ENCODE assay signal across 22 mouse cellular contexts in the genomic region with DNA sequence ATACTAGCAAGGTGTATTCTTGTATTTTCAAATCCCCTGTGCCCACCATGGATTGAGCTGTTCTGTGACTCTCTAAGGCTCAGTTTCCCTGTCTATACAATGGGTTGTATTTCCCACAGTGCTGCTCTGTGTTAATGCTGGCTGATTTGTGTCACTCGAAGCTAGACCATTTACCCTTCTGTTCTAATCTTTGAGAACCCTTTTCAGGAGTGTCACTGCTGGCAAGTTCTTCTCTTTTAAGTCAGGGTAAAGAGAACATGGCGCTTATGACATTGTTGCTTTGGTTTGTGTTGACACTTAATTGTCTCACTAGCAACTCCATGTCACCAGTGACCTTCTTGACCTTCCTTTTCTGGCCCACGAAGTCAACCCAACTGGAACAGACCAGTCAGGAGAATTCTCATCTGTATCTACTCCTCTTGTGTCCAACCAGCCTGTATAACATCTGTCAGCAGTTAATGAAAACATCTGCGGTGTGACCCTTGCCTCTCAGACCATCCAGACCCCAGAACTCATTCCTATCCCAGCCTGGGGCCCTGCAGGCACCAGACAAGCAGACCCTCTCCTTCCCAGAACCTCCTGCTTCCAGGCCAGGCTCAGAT. TPM values are rescaled to one million over a fixed set of nuclear protein-coding genes. Genes with fewer than 3 reads are reported as not detected.
DNase-seq lines count a peak whose midpoint lies in the region; ATAC-seq and TF ChIP-seq lines count a peak whose summit lies in the region.
"Had no signal": no experiment of that assay in that cellular context is flagged by ENCODE, and none has a peak within 500 bp of the region (broad histone marks: within the 10 kb centered on the region; RNA-seq: fewer than 3 reads in every experiment).

No protein-coding gene starts in this region.

- TF ChIP-seq CTCF in lung, postnatal 0 days (IDR thresholded peaks at IDR 0.05) = no peak

- no peaks in the 10 kb centered on the region for H3K9me3 ChIP-seq in heart, embryonic 11.5 days (replicated peaks; ENCODE audit: control insufficient read depth, low read length)
- no peaks in the 10 kb centered on the region for H3K9me3 ChIP-seq in neural tube, embryonic 11.5 days (ENCODE audit: control insufficient read depth, low read length)
- no peaks in the 10 kb centered on the region for H3K9me3 ChIP-seq in lung, postnatal 0 days (ENCODE audit: low read length)
- H3K9me3 ChIP-seq in forebrain, embryonic 15.5 days = no peaks in the 10 kb centered on the region
- H3K9me3 ChIP-seq: embryonic facial prominence, embryonic 13.5 days; heart, embryonic 15.5 days; neural tube, embryonic 12.5 days had no signal

- no peaks in the 10 kb centered on the region for H3K27me3 ChIP-seq in heart, embryonic 11.5 days (ENCODE audit: control insufficient read depth, insufficient read depth, low read length)
- H3K27me3 ChIP-seq in neural tube, embryonic 11.5 days (ENCODE audit: control insufficient read depth, insufficient read depth, low read length) = no peaks in the 10 kb centered on the region
- no peaks in the 10 kb centered on the region for H3K27me3 ChIP-seq in lung, postnatal 0 days (replicated peaks; ENCODE audit: insufficient read depth, low read length)
- H3K27me3 ChIP-seq in forebrain, embryonic 15.5 days = no peaks in the 10 kb centered on the region
- H3K27me3 ChIP-seq: embryonic facial prominence, embryonic 13.5 days; heart, embryonic 15.5 days; neural tube, embryonic 12.5 days had no signal

- no peak overlapping the region for H3K9ac ChIP-seq in heart, embryonic 11.5 days (ENCODE audit: low read depth, low read length)
- no peak overlapping the region for H3K9ac ChIP-seq in neural tube, embryonic 11.5 days (ENCODE audit: low read length)
- H3K9ac ChIP-seq in lung, postnatal 0 days (replicated peaks; ENCODE audit: low read depth) = no peak overlapping the region
- no peak overlapping the region for H3K9ac ChIP-seq in forebrain, embryonic 15.5 days (replicated peaks)
- H3K9ac ChIP-seq: embryonic facial prominence, embryonic 13.5 days; heart, embryonic 15.5 days; hindbrain, embryonic 14.5 days; neural tube, embryonic 12.5 days had no signal

- DNase-seq in heart, adult 8-10 months (ENCODE audit: low spot score) = no peak
- peak; percentile 16 for DNase-seq in neural tube, embryonic 11.5 days (ENCODE audit: low spot score)
- no peak for DNase-seq in neural tube, embryonic 10.5 days (ENCODE audit: extremely low spot score, low spot score)
- DNase-seq in lung, postnatal 0 days (ENCODE audit: low spot score) = peak; percentile 81
- no peak for DNase-seq in urinary bladder, adult 2 months (ENCODE audit: low spot score)
- DNase-seq: cerebellum, adult 18-20 months; cerebellum, postnatal 25 days; left cerebral cortex, postnatal 4 days; right cerebral cortex, adult 18-20 months; thymus, adult 18-20 months; thymus, postnatal 4 days had no signal

- no peak for ATAC-seq in heart, embryonic 11.5 days (replicated peaks; ENCODE audit: insufficient number of reproducible peaks, low FRiP score, low TSS enrichment)
- ATAC-seq in neural tube, embryonic 11.5 days (ENCODE audit: insufficient read depth, low FRiP score, low TSS enrichment) = no peak
- ATAC-seq in lung, postnatal 0 days = peak; percentile 88
- ATAC-seq in forebrain, embryonic 15.5 days (replicated peaks) = no peak
- ATAC-seq: forebrain, embryonic 16.5 days had no signal

- H3K27ac ChIP-seq in heart, embryonic 11.5 days (ENCODE audit: low read depth, low read length) = 0 out of 2 replicates have a peak overlapping the region, but pooled peaks have one; percentile 1
- H3K27ac ChIP-seq in neural tube, embryonic 11.5 days (ENCODE audit: low read depth, low read length) = no peak overlapping the region
- peak overlapping the region; percentile 51; the same call in 1 of the 2 replicates for H3K27ac ChIP-seq in lung, postnatal 0 days (ENCODE audit: low read length)
- H3K27ac ChIP-seq in forebrain, embryonic 15.5 days (replicated peaks) = no peak overlapping the region
- H3K27ac ChIP-seq: embryonic facial prominence, embryonic 13.5 days; heart, embryonic 15.5 days; hindbrain, embryonic 14.5 days; neural tube, embryonic 12.5 days had no signal

- no peak overlapping the region for H3K4me3 ChIP-seq in heart, embryonic 11.5 days (ENCODE audit: low read depth, low read length)
- H3K4me3 ChIP-seq in neural tube, embryonic 11.5 days (ENCODE audit: low read depth, low read length) = no peak overlapping the region
- no peak overlapping the region for H3K4me3 ChIP-seq in lung, postnatal 0 days (ENCODE audit: low read depth, low read length)
- no peak overlapping the region for H3K4me3 ChIP-seq in forebrain, embryonic 15.5 days
- H3K4me3 ChIP-seq: embryonic facial prominence, embryonic 13.5 days; heart, embryonic 15.5 days; neural tube, embryonic 12.5 days had no signal

- WGBS in heart, embryonic 11.5 days (ENCODE audit: insufficient replicate concordance) = 40% methylated on average over 4 of the region's 4 CpGs
- 59% methylated on average over 4 of the region's 4 CpGs for WGBS in neural tube, embryonic 11.5 days
- WGBS in lung, postnatal 0 days = 43% methylated on average over 4 of the region's 4 CpGs
- 75% methylated on average over 4 of the region's 4 CpGs for WGBS in forebrain, embryonic 15.5 days

- TF ChIP-seq EP300 in lung, postnatal 0 days (IDR thresholded peaks at IDR 0.05) = no peak; the same call in none of the 2 replicates

- H3K36me3 ChIP-seq in heart, embryonic 11.5 days (ENCODE audit: control insufficient read depth, insufficient read depth, low read length) = no peaks in the 10 kb centered on the region
- no peaks in the 10 kb centered on the region for H3K36me3 ChIP-seq in neural tube, embryonic 11.5 days (ENCODE audit: control insufficient read depth, insufficient read depth, low read length)
- H3K36me3 ChIP-seq in lung, postnatal 0 days (ENCODE audit: insufficient read depth, low read length) = no peaks in the 10 kb centered on the region
- no peaks in the 10 kb centered on the region for H3K36me3 ChIP-seq in forebrain, embryonic 15.5 days
- H3K36me3 ChIP-seq: embryonic facial prominence, embryonic 13.5 days; heart, embryonic 15.5 days; neural tube, embryonic 12.5 days had no signal

- no peak overlapping the region for H3K4me2 ChIP-seq in heart, embryonic 11.5 days
- H3K4me2 ChIP-seq in neural tube, embryonic 11.5 days (ENCODE audit: low read depth) = no peak overlapping the region
- no peak overlapping the region for H3K4me2 ChIP-seq in lung, postnatal 0 days (replicated peaks; ENCODE audit: low read depth, low read length)
- H3K4me2 ChIP-seq in forebrain, embryonic 15.5 days (replicated peaks) = no peak overlapping the region
- H3K4me2 ChIP-seq: embryonic facial prominence, embryonic 13.5 days; heart, embryonic 15.5 days; hindbrain, embryonic 14.5 days; liver, embryonic 11.5 days; neural tube, embryonic 12.5 days had no signal

- peaks cover 5% of the 10 kb centered on the region for H3K4me1 ChIP-seq in heart, embryonic 11.5 days (ENCODE audit: control insufficient read depth, insufficient read depth, low read length)
- no peaks in the 10 kb centered on the region for H3K4me1 ChIP-seq in neural tube, embryonic 11.5 days (ENCODE audit: control insufficient read depth, insufficient read depth, low read length)
- no peaks in the 10 kb centered on the region for H3K4me1 ChIP-seq in lung, postnatal 0 days (ENCODE audit: insufficient read depth, low read depth, low read length)
- no peaks in the 10 kb centered on the region for H3K4me1 ChIP-seq in forebrain, embryonic 15.5 days
- H3K4me1 ChIP-seq: embryonic facial prominence, embryonic 13.5 days; neural tube, embryonic 12.5 days had no signal

RNA-seq across cellular contexts. Expression of a gene that starts 22.0 kb away (rescaled TPM):
- polyA plus RNA-seq in heart, embryonic 11.5 days (2014; fragmentation: Nextera tagmentation; extraction: Ambion mirVana) = 0.20 and 0.53 TPM in 2 replicates
- total RNA-seq in heart, adult 8-10 months (2022) = 10 to 100 TPM in 3 of 4 experiments, 1 to 10 TPM in 1; 9.4 to 18.1 (median 13.0) TPM
- 0.20 and 0.24 TPM in 2 replicates for polyA plus RNA-seq in neural tube, embryonic 11.5 days (2014; fragmentation: Nextera tagmentation; extraction: Ambion mirVana)
- 1.7 and 1.9 TPM in 2 replicates for polyA plus RNA-seq in lung, postnatal 0 days (2015; fragmentation: Nextera tagmentation; extraction: Ambion mirVana)
- polyA plus RNA-seq in forebrain, embryonic 15.5 days (2015; fragmentation: Nextera tagmentation; extraction: Ambion mirVana) = 0.15 and 0.51 TPM in 2 replicates
- polyA plus RNA-seq in urinary bladder, adult 2 months (2012; rRNA removed) = 0.74 and 1.1 TPM in 2 replicates

RNA-seq across cellular contexts. Expression of a gene that starts 54.4 kb away (rescaled TPM):
- not detected in 2 replicates for polyA plus RNA-seq in heart, embryonic 11.5 days (2014; fragmentation: Nextera tagmentation; extraction: Ambion mirVana)
- not detected for total RNA-seq in heart, adult 8-10 months (2022)
- polyA plus RNA-seq in neural tube, embryonic 11.5 days (2014; fragmentation: Nextera tagmentation; extraction: Ambion mirVana) = not detected in 2 replicates
- 0.10 TPM in 1 of 2 replicates, not detected in the other for polyA plus RNA-seq in lung, postnatal 0 days (2015; fragmentation: Nextera tagmentation; extraction: Ambion mirVana)
- polyA plus RNA-seq in forebrain, embryonic 15.5 days (2015; fragmentation: Nextera tagmentation; extraction: Ambion mirVana) = 0.50 and 1.0 TPM in 2 replicates
- polyA plus RNA-seq in urinary bladder, adult 2 months (2012; rRNA removed) = 0.04 TPM in 1 of 2 replicates, not detected in the other
- total RNA-seq: gastrocnemius, adult 18-20 months had no signal
- polyA plus RNA-seq: embryonic facial prominence, embryonic 13.5 days; heart, embryonic 15.5 days; liver, embryonic 11.5 days; small intestine, adult 2 months; stomach, embryonic 14.5 days had no signal

Comparison
In these comparisons a context has a peak if more than half of its experiments do, and no peak if none do; other contexts are left out.
1. DNase-seq: peak in neural tube, embryonic 11.5 days (single experiment) and lung, postnatal 0 days (single experiment); none in heart, adult 8-10 months (single experiment), neural tube, embryonic 10.5 days (single experiment) and urinary bladder, adult 2 months (single experiment).
2. H3K27ac ChIP-seq: peak in heart, embryonic 11.5 days (single experiment) and lung, postnatal 0 days (single experiment); none in neural tube, embryonic 11.5 days (single experiment) and forebrain, embryonic 15.5 days (single experiment).